Mouse (Mus musculus): Measurements from ENCODE around the gene Chtop. TPM values are rescaled to one million over a fixed set of nuclear protein-coding genes. Genes with fewer than 3 reads are reported as not detected.

The Chtop gene
- polyA plus RNA-seq, 1 experiment from 2014 or later = 169 TPM

DNA sequence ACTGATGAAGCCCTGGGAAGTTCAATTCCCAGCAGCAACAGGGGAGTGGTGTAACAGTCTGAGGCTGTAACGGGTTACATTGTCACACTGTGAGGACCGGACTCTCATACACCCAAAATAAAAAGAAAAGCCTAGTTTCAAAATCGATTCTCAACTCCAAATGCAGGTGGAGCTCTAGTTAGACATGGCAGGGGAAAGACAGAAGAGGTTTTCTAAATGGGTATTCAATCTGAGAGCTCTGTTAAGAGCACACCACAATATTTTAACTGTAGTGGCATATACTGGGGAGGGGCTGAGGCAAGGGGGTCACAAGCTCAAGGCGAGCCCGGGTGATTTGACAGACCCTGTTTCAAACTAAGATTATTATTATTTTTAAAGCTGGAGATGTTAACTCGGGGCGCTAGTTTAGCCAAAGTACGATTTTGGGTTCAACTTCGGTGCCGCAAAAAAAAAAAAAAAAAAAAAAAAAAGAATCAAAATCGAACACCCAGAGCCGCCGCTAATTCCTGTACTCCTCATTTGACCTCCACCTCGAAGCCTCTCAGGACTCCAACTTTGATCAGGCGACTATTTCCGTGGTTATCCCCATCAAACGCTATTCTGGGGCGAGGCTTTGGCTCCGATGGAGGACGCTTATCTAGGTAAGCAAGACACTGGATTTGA lies 880 bp downstream of the Chtop start:
- H3K9ac ChIP-seq (replicated peaks) = peak overlapping the region; percentile 100
- peak overlapping the region; percentile 75 for H3K4me2 ChIP-seq
- H3K27me3 ChIP-seq (replicated peaks) = peaks cover 5% of the 10 kb centered on the region
- peaks cover 28% of the 10 kb centered on the region for H3K36me3 ChIP-seq
- H3K27ac ChIP-seq (replicated peaks) = peak overlapping the region; percentile 95
- ATAC-seq (ENCODE audit: low FRiP score) = no peak; the same call in 1 of the 2 replicates
- no peaks in the 10 kb centered on the region for H3K9me3 ChIP-seq (replicated peaks)
- peaks cover 34% of the 10 kb centered on the region for H3K4me1 ChIP-seq
- H3K4me3 ChIP-seq (replicated peaks) = peak overlapping the region; percentile 94
- WGBS = 2% methylated on average over 20 of the region's 20 CpGs

DNA sequence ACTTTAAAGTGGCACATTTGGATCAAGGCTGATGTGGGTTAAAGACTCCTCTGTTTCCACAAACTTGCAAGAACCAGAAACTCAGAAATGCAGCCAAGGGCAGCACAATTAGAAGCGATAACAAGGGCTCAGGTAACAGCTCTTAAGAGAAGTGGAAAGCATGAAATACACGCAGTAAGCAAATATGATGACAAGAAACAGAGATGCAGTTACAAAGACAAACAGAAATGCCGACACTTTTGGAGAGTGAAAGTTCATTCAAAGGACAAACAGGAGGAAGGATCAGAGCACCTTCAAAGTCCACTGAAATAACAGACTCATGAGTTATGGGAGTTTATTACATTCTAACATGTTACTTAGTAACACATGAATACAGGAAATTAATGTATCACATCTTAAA lies 2.9 kb downstream of the Chtop start:
- 86% methylated on average over 3 of the region's 3 CpGs for WGBS
- Histone ChIP-seq H3K9ac (replicated peaks) (no peak overlapping the region), H3K27ac (replicated peaks) (no peak overlapping the region), H3K4me2 (no peak overlapping the region), H3K4me1 (peaks cover 38% of the 10 kb centered on the region), H3K4me3 (replicated peaks) (no peak overlapping the region), H3K27me3 (replicated peaks) (0 out of 2 replicates have a peak, but pooled peaks cover 2% of the 10 kb centered on the region), H3K36me3 (peaks cover 47% of the 10 kb centered on the region), H3K9me3 (replicated peaks) (no peaks in the 10 kb centered on the region)
- ATAC-seq (ENCODE audit: low FRiP score) = no peak

DNA sequence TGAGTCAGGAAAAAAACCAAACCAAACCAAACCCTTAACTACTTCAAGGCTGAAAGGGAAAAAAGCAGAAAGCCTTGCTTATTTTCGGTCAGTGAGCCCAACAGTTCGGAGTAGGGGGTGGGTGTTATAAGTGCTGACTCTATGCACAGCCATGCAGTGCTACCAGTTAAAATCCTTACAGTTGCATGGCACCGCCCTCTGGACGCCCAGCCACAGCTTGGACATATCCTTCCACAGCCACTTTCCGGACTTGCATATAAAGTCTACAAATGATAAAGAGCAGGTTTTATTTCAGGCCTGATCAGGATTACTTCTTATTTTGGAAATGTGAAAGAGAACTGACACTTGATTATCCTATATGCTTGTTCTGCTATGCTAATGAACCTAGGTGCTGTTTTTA lies 4.1 kb downstream of the Chtop start:
- Histone ChIP-seq H3K27me3 (replicated peaks) (no peaks in the 10 kb centered on the region), H3K27ac (replicated peaks) (no peak overlapping the region), H3K4me1 (peaks cover 38% of the 10 kb centered on the region), H3K9ac (replicated peaks) (no peak overlapping the region), H3K9me3 (replicated peaks) (no peaks in the 10 kb centered on the region), H3K4me2 (no peak overlapping the region), H3K36me3 (peaks cover 53% of the 10 kb centered on the region), H3K4me3 (replicated peaks) (no peak overlapping the region)
- ATAC-seq (ENCODE audit: low FRiP score) = no peak
- whole genome bisulfite sequencing = 87% methylated on average over 5 of the region's 5 CpGs

DNA sequence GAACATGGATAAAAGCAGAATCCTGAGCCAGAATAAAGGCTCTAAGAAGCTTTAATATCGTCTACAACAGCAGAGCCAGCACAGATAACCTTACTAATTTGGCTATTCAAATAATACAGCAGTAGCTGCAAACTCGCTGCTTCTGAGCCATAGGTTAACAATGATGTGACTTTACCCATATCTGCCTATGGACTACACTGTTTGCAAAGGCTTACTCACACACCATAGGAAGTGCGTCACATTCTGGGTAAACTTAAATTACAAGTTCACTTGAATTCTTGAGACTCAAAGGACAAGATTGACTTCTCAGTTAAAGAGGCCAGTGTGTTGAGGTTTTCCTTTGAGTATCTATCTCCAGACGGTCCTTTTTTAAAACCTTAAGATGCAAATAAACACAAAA lies 5.9 kb downstream of the Chtop start:
- Histone ChIP-seq H3K4me3 (replicated peaks) (no peak overlapping the region), H3K9ac (replicated peaks) (no peak overlapping the region), H3K27me3 (replicated peaks) (no peaks in the 10 kb centered on the region), H3K4me2 (no peak overlapping the region), H3K27ac (replicated peaks) (no peak overlapping the region), H3K9me3 (replicated peaks) (no peaks in the 10 kb centered on the region), H3K4me1 (peaks cover 34% of the 10 kb centered on the region), H3K36me3 (peaks cover 70% of the 10 kb centered on the region)
- no peak for ATAC-seq (ENCODE audit: low FRiP score)
- WGBS = 90% methylated on average over 4 of the region's 4 CpGs

DNA sequence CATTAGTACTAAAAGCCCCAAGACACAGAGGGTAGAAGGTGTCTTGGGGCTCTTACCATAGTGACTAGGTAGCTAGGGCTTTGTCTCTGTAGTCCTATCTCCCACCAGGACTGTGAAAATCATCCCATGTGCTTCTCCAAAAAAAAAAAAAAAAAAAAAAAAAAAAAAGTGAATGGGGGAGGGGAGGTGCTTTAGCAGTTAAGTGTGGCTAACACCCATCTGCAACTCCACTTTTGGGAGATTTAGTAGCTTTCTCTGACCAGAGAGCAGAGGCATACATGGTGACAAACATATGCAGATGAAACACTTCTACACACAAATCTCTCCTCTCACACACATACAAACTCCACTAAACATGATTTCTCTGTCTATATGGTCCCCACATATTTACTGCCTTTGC lies 11.7 kb downstream of the Chtop start:
- Histone ChIP-seq H3K36me3 (peaks cover 68% of the 10 kb centered on the region), H3K9ac (replicated peaks) (no peak overlapping the region), H3K27me3 (replicated peaks) (no peaks in the 10 kb centered on the region), H3K4me2 (no peak overlapping the region), H3K9me3 (replicated peaks) (no peaks in the 10 kb centered on the region), H3K4me3 (replicated peaks) (no peak overlapping the region), H3K27ac (replicated peaks) (no peak overlapping the region), H3K4me1 (no peaks in the 10 kb centered on the region)
- ATAC-seq (ENCODE audit: low FRiP score) = no peak

DNA sequence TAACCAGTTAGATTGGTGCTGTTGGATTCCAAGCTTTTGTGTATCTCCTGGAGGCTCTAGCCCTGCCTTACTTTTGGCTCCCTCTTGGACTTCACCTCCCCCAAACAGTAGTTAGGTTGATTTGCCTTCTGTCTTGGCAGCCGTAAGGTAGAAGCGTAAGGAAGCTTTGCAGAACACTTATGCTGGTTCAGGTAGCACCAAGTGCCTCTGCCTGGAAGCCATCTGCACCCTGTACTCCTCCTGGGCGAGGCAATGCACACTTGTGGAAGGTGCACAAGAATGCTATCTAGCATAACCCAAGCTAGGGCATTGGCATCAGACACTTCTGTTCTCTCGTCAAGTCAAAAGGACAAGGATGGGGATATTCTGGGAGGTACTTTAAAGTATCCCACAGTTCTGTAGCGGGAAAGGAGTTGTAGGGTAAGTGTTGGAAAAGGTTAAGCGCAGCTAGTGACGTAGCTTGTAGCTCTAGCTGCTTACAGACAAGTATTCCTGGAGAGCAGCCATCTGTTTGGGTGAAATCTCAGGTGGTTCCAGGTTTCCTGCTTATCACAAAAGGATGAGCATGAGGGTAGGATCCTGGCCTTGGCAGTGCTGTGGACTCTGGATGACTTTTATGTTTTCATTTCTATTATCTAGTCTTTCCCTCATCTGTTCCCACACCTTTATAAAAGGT lies 13.3 kb downstream of the Chtop start:
- Histone ChIP-seq H3K4me2 (no peak overlapping the region), H3K9me3 (replicated peaks) (no peaks in the 10 kb centered on the region), H3K9ac (replicated peaks) (no peak overlapping the region), H3K4me3 (replicated peaks) (no peak overlapping the region), H3K36me3 (peaks cover 53% of the 10 kb centered on the region), H3K27me3 (replicated peaks) (no peaks in the 10 kb centered on the region), H3K27ac (replicated peaks) (no peak overlapping the region), H3K4me1 (no peaks in the 10 kb centered on the region)
- ATAC-seq (ENCODE audit: low FRiP score) = no peak
- WGBS = 94% methylated on average over 7 of the region's 7 CpGs

DNA sequence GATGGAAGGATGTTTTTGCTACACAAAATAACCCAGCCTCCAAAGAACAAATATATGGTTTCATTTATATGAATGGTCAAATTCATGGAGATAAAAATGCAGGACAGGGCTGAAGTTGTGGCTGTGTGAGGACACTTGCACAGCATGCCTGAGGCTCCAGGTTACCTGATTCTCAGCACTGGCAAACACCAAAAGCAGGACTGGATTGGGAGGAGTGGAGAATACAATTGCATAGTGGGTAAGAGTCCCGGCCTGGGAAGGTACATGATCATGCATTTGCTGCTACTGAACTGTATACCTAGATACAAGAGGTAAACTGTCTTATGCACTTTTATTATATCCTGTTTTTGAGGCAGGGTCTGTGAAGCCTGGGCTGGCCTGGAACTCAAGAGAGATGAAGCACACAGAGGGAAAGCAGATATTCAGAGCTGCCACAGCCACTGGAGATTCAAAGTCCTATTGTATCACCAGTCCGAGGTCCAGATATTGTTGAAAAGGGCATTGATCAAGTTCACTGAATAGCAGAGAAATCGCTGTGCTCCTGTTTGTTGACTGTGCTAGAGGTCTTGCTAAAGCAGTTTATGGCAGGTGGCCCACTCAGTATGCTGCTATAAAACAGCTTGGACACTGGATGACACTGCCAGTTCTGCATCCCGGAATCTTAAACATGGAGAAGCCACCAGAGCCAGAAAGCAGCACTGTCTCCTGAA lies 15.3 kb downstream of the Chtop start:
- H3K4me2 ChIP-seq = no peak overlapping the region
- H3K4me1 ChIP-seq = peaks cover 9% of the 10 kb centered on the region
- no peak for ATAC-seq (ENCODE audit: low FRiP score)
- H3K4me3 ChIP-seq (replicated peaks) = no peak overlapping the region
- no peaks in the 10 kb centered on the region for H3K27me3 ChIP-seq (replicated peaks)
- H3K9ac ChIP-seq (replicated peaks) = no peak overlapping the region
- 45% methylated on average over 4 of the region's 4 CpGs for WGBS
- no peaks in the 10 kb centered on the region for H3K9me3 ChIP-seq (replicated peaks)
- H3K27ac ChIP-seq (replicated peaks) = no peak overlapping the region
- peaks cover 45% of the 10 kb centered on the region for H3K36me3 ChIP-seq

DNA sequence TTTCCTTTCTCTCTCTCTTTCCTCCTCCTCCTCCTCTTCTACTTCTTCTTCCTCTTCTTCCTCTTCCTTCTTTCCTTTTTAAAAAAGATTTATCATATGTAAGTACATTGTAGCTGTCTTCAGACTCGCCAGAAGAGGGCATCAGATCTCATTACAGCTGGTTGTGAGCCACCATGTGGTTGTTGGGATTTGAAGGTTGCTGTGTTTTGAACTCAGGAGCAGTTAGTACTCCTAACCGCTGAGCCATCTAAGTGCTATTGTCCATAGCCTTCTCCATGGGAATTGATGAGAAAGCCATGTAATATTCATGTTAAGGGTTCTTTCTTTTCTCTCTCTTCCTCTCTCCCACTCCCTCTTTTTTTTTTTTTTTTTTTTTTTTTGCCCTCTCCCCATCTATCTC lies 17.9 kb downstream of the Chtop start:
- H3K27ac ChIP-seq (replicated peaks) = no peak overlapping the region
- ATAC-seq (ENCODE audit: low FRiP score) = peak; percentile 32; the same call in 1 of the 2 replicates
- H3K4me1 ChIP-seq = peaks cover 9% of the 10 kb centered on the region
- H3K9me3 ChIP-seq (replicated peaks) = no peaks in the 10 kb centered on the region
- 34% methylated on average over 2 of the region's 2 CpGs for WGBS
- peaks cover 41% of the 10 kb centered on the region for H3K36me3 ChIP-seq
- no peak overlapping the region for H3K4me2 ChIP-seq
- no peak overlapping the region for H3K9ac ChIP-seq (replicated peaks)
- H3K27me3 ChIP-seq (replicated peaks) = no peaks in the 10 kb centered on the region
- H3K4me3 ChIP-seq (replicated peaks) = no peak overlapping the region

DNA sequence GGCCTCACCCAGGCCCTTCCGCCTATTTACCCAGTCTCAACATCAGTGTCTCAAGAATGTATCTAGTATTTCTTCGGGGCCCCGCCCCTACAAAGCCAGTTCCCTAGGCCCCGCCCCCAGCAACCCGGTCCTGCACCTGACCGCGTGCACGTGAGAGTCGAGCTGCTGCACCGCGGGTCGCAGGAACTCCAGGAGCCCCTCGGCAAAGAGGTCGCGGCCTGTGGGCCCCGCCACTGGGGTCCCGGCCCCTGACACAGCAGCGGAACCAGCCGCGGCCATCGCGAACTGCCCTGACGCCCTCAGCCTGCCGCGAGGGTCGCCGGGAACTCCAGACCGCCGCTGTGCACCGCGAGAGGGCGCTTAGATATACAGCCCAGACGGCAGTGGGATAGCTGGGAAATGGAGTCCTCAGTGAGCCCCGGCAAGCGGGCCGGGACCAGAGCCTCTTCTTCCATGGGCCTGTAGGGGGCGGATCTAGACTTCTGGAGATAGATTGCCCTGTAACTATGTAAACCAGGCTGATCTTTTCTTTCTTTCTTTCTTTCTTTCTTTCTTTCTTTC lies 18.5 kb downstream of the Chtop start, which contains the start of gene Snapin:
TSS of gene Snapin (minus strand) at position 338 of the 561 bp plus-strand sequence.
- Histone ChIP-seq H3K4me3 (replicated peaks) (peak within 1 kb of the TSS; percentile 83), H3K36me3 (peaks cover 41% of the 10 kb centered on the region), H3K4me2 (peak within 1 kb of the TSS; percentile 63), H3K4me1 (peaks cover 9% of the 10 kb centered on the region), H3K9ac (replicated peaks) (peak within 1 kb of the TSS; percentile 85), H3K27ac (replicated peaks) (peak within 1 kb of the TSS; percentile 84), H3K27me3 (replicated peaks) (no peaks in the 10 kb centered on the region), H3K9me3 (replicated peaks) (no peaks in the 10 kb centered on the region)
- 0% methylated on average over 37 of the region's 37 CpGs for WGBS
- ATAC-seq (ENCODE audit: low FRiP score) = peak; percentile 96

DNA sequence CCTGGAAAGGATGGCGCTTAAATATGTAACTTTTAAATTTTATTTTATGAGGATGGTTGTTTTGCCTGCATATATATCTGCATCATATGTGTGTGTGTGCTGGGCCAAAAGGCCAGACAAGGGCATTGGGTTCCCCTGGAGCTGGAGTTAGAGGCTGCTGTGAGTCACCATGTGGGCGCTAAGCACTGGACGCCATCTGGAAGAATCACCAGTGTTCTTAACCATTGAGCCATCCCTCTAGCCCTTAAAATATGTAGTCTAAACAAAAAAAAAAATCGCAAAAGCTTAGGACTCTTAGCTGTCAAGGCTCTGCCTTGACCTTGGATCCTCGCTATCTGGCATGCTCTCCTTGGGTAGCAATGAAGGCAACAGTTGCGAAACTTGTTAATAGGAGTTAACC lies 20.7 kb downstream of the Chtop start:
- Histone ChIP-seq H3K36me3 (peaks cover 56% of the 10 kb centered on the region), H3K9ac (replicated peaks) (no peak overlapping the region), H3K27ac (replicated peaks) (no peak overlapping the region), H3K4me2 (no peak overlapping the region), H3K4me3 (replicated peaks) (no peak overlapping the region), H3K27me3 (replicated peaks) (no peaks in the 10 kb centered on the region), H3K4me1 (peaks cover 9% of the 10 kb centered on the region), H3K9me3 (replicated peaks) (no peaks in the 10 kb centered on the region)
- WGBS = 89% methylated on average over 6 of the region's 6 CpGs
- no peak for ATAC-seq (ENCODE audit: low FRiP score)

DNA sequence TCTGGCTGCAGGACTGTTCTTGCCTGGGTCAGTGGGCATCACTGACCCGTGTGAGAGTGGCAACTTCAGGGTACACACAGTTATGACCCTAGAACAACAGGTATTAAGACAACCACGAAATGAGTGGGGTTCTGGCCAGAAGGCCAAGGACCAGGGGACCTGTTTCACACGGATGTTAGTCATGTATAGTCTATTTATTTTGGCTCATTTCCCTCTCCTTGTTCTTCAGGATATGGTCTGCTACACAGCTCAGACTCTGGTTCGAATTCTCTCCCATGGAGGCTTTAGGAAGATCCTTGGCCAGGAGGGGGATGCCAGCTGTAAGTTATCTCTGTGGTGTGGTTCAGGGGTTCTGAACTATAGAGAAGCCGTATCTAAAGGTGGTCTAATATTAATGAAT lies 22.3 kb downstream of the Chtop start:
- no peaks in the 10 kb centered on the region for H3K9me3 ChIP-seq (replicated peaks)
- no peak for ATAC-seq (ENCODE audit: low FRiP score)
- H3K27me3 ChIP-seq (replicated peaks) = no peaks in the 10 kb centered on the region
- H3K4me1 ChIP-seq = peaks cover 9% of the 10 kb centered on the region
- H3K4me3 ChIP-seq (replicated peaks) = no peak overlapping the region
- H3K4me2 ChIP-seq = no peak overlapping the region
- H3K9ac ChIP-seq (replicated peaks) = no peak overlapping the region
- no peak overlapping the region for H3K27ac ChIP-seq (replicated peaks)
- WGBS = 83% methylated on average over 5 of the region's 5 CpGs
- peaks cover 72% of the 10 kb centered on the region for H3K36me3 ChIP-seq
